Mouse (Mus musculus) embryonic facial prominence, embryonic 14.5 days (tissue): ENCODE measurements around the gene Sgo2b. TPM values are rescaled to one million over a fixed set of nuclear protein-coding genes. Genes with fewer than 3 reads are reported as not detected.
"Not testable (repeated sequence)": the region's sequence is repeated elsewhere in the genome, so short reads cannot be mapped to it uniquely, and the experiment has no call there.

Source experiments
- ATAC-seq: fragments of 200-750 bp; cut with Nextera tagmentation; 2 replicates; pipeline ENCODE4 v1.8.0; 2017; ENCODE audit warnings: low read depth, moderate number of reproducible peaks, moderate TSS enrichment
- DNase-seq: peaks from one replicate; pipeline ENCODE4 v3.0.0-alpha.2; 2015; ENCODE audit warnings: low spot score
- H3K27ac ChIP-seq: fragments of 300-500 bp; sonication (generic); replicated peaks from 2 replicates; pipeline ENCODE4 v1.5.1; 2014; ENCODE audit warnings: low read depth, mild to moderate bottlenecking, low read length, moderate library complexity
- H3K27me3 ChIP-seq: fragments of 300-500 bp; sonication (generic); replicated peaks from 2 replicates; pipeline ENCODE4 v1.6.1; 2014; ENCODE audit warnings: low read length; ENCODE audit not compliant: control insufficient read depth, insufficient read depth
- H3K36me3 ChIP-seq: fragments of 300-500 bp; sonication (generic); 2 replicates; pipeline ENCODE4 v1.6.1; 2014; ENCODE audit warnings: low read length, mixed read lengths; ENCODE audit not compliant: control insufficient read depth, insufficient read depth
- H3K4me1 ChIP-seq: fragments of 300-500 bp; sonication (generic); 2 replicates; pipeline ENCODE4 v1.6.1; 2014; ENCODE audit warnings: antibody characterized with exemption, low read length; ENCODE audit not compliant: control insufficient read depth, insufficient read depth
- H3K4me2 ChIP-seq: fragments of 300-500 bp; sonication (generic); 2 replicates; pipeline ENCODE4 v1.6.1; 2014; ENCODE audit warnings: low read depth, mild to moderate bottlenecking, low read length, moderate library complexity, mixed read lengths
- H3K4me3 ChIP-seq: fragments of 300-500 bp; sonication (generic); 2 replicates; pipeline ENCODE4 v1.5.1; 2014; ENCODE audit warnings: low read depth, mild to moderate bottlenecking, low read length
- H3K9ac ChIP-seq: fragments of 300-500 bp; sonication (generic); 2 replicates; pipeline ENCODE4 v1.6.1; 2014; ENCODE audit warnings: low read depth, mild to moderate bottlenecking, low read length, moderate library complexity, mixed read lengths
- H3K9me3 ChIP-seq: fragments of 300-500 bp; sonication (generic); 2 replicates; pipeline ENCODE4 v1.6.1; 2016; ENCODE audit warnings: low read length; ENCODE audit not compliant: control insufficient read depth
- whole genome bisulfite sequencing: fragments of 180-500 bp; shearing (Covaris S2); extraction: QIAGEN DNeasy Blood & Tissue Kit; methylation state at CpG from one replicate; pipeline ENCODE4 v1.1.7; 2014; 5-methylcytosine and 5-hydroxymethylcytosine counted together
- polyA plus RNA-seq: library from polyadenylated mRNA; unstranded; fragments of >200 nt; fragmentation: Nextera tagmentation; extraction: Ambion mirVana; gene quantifications from 2 replicates; pipeline ENCODE4 v1.2.1, GENCODE M21; 2014

Gene Sgo2b
- not detected in 2 replicates for polyA plus RNA-seq

GRCm38 (mm10) chr8:63951626-63952377 lies at the start of gene Sgo2b:
TSS of gene Sgo2b (minus strand) at chr8:63952248.
- ATAC-seq (peak; percentile 67), DNase-seq (peak; percentile 3)
- H3K27ac ChIP-seq: no peak within 1 kb of the TSS
- H3K27me3 ChIP-seq: peaks cover 7% of the 10 kb centered on the region; the same call in 1 of the 2 replicates
- H3K9me3 ChIP-seq: no peaks in the 10 kb centered on the region
- H3K4me2 ChIP-seq: peak within 1 kb of the TSS; percentile 59
- H3K36me3 ChIP-seq: no peaks in the 10 kb centered on the region
- WGBS: 5% methylated on average over 28 of the region's 30 CpGs
- peaks cover 5% of the 10 kb centered on the region; the same call in 1 of the 2 replicates for H3K4me1 ChIP-seq
- peak within 1 kb of the TSS; percentile 27 for H3K4me3 ChIP-seq
- H3K9ac ChIP-seq: 0 out of 2 replicates have a peak within 1 kb of the TSS, but pooled peaks have one; percentile 37

- not testable (repeated sequence) for DNase-seq, H3K4me3 ChIP-seq
- WGBS: 41% methylated on average over 9 of the region's 9 CpGs
Observed at GRCm38 (mm10) chr8:63970612-63971391, 18.8 kb upstream of the Sgo2b start.

GRCm38 (mm10) chr8:63961032-63961785 lies 9.2 kb upstream of the Sgo2b start:
- 73% methylated on average over 3 of the region's 3 CpGs for WGBS
- no peak overlapping the region for H3K9ac ChIP-seq

More at GRCm38 (mm10) chr8:63970612-63971391, 18.8 kb upstream of the Sgo2b start:
- not testable (repeated sequence) for H3K4me1 ChIP-seq, H3K9me3 ChIP-seq, H3K27ac ChIP-seq, ATAC-seq, H3K36me3 ChIP-seq, H3K9ac ChIP-seq, H3K27me3 ChIP-seq, H3K4me2 ChIP-seq

GRCm38 (mm10) chr8:63953802-63954201 lies 1.8 kb upstream of the Sgo2b start:
- not testable (repeated sequence) for H3K4me2 ChIP-seq, H3K9ac ChIP-seq, H3K4me1 ChIP-seq, H3K27ac ChIP-seq, H3K36me3 ChIP-seq, DNase-seq, H3K4me3 ChIP-seq, H3K27me3 ChIP-seq, ATAC-seq, H3K9me3 ChIP-seq
- WGBS: 84% methylated on average over 4 of the region's 4 CpGs

More at GRCm38 (mm10) chr8:63961032-63961785, 9.2 kb upstream of the Sgo2b start:
- no peak for ATAC-seq
- H3K4me2 ChIP-seq: no peak overlapping the region
- H3K4me3 ChIP-seq: no peak overlapping the region
- 0 out of 2 replicates have a peak, but pooled peaks cover 3% of the 10 kb centered on the region for H3K9me3 ChIP-seq
- H3K27me3 ChIP-seq: no peaks in the 10 kb centered on the region
- H3K27ac ChIP-seq: no peak overlapping the region
- H3K4me1 ChIP-seq: no peaks in the 10 kb centered on the region
- no peak for DNase-seq
- no peaks in the 10 kb centered on the region for H3K36me3 ChIP-seq

GRCm38 (mm10) chr8:63933171-63933570 lies 18.9 kb downstream of the Sgo2b start:
- no peak overlapping the region for H3K9ac ChIP-seq
- ATAC-seq (no peak), DNase-seq (no peak)
- H3K4me2 ChIP-seq: no peak overlapping the region
- WGBS: 76% methylated on average over 7 of the region's 7 CpGs
- no peaks in the 10 kb centered on the region for H3K9me3 ChIP-seq
- no peaks in the 10 kb centered on the region for H3K27me3 ChIP-seq
- no peaks in the 10 kb centered on the region for H3K36me3 ChIP-seq
- H3K4me1 ChIP-seq: no peaks in the 10 kb centered on the region
- H3K27ac ChIP-seq: no peak overlapping the region
- no peak overlapping the region for H3K4me3 ChIP-seq

- H3K36me3 ChIP-seq: no peaks in the 10 kb centered on the region
- no peak overlapping the region for H3K4me3 ChIP-seq
- H3K9ac ChIP-seq: no peak overlapping the region
- WGBS: 50% methylated on average over 3 of the region's 3 CpGs
- ATAC-seq: no peak
- H3K4me1 ChIP-seq: no peaks in the 10 kb centered on the region
- H3K27me3 ChIP-seq: no peaks in the 10 kb centered on the region
- no peak for DNase-seq
- no peak overlapping the region for H3K4me2 ChIP-seq
- no peaks in the 10 kb centered on the region for H3K9me3 ChIP-seq
- H3K27ac ChIP-seq: no peak overlapping the region
Observed at GRCm38 (mm10) chr8:63929301-63930097, 22.5 kb downstream of the Sgo2b start.

- no peak overlapping the region for H3K9ac ChIP-seq
- no peaks in the 10 kb centered on the region for H3K27me3 ChIP-seq
- H3K9me3 ChIP-seq: no peaks in the 10 kb centered on the region
- no peaks in the 10 kb centered on the region for H3K4me1 ChIP-seq
- 64% methylated on average over 4 of the region's 4 CpGs for WGBS
- no peak overlapping the region for H3K27ac ChIP-seq
- no peak for DNase-seq
- H3K4me3 ChIP-seq: no peak overlapping the region
- no peak overlapping the region for H3K4me2 ChIP-seq
- H3K36me3 ChIP-seq: no peaks in the 10 kb centered on the region
- ATAC-seq: no peak
Observed at GRCm38 (mm10) chr8:63921257-63921960, 30.6 kb downstream of the Sgo2b start.
